20 mouse cellular contexts compared by ENCODE assay signal in the genomic region with DNA sequence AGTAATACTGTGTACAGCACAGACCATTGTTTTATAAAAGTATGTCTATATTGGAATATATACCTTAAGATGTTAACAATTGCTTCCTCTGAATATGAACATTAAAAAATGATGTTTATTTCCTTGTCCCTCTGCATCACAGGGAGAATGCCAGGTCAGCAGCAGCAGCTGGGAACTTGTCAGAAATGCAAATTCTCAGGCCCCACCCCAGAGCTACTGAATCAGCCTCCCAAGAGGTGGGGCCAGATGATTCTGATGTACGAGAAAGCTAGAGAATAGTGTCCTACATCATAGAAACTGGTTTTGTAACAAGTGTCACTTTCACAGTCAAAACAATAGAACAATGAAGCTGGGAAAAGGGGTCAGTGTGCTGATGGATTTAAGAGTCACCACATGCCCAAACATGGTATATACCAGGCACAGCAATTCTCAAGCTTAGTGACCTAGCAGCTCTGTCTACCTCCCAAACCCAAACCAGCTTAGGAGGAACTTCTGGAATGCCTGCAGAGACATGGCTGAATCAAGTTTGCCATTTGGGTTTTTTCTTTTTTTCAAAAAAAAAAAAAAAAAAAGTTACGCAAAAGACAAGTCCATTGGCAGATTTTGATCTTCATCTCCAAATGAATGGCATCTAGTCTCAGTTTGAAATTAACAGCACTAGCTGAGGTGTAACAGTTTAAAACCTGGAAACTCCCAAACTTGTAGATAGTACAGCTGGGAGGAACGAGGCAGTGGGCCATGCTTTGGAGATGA. TPM values are rescaled to one million over a fixed set of nuclear protein-coding genes. Genes with fewer than 3 reads are reported as not detected.
DNase-seq lines count a peak whose midpoint lies in the region; ATAC-seq and TF ChIP-seq lines count a peak whose summit lies in the region.
"Had no signal": no experiment of that assay in that cellular context is flagged by ENCODE, and none has a peak within 500 bp of the region (broad histone marks: within the 10 kb centered on the region; RNA-seq: fewer than 3 reads in every experiment).

No protein-coding gene starts in this region.

- in situ Hi-C loops in CH12.LX (cut with MboI; ENCODE audit: low pct_ligation_motif_present, low pct_unique_long_range_greater_than_20kb, low sequenced_read_pairs): no loop called here

- H3K4me2 ChIP-seq in liver, embryonic 11.5 days: no peak overlapping the region
- no peak overlapping the region for H3K4me2 ChIP-seq in liver, embryonic 12.5 days
- H3K4me2 ChIP-seq in CH12.LX (ENCODE audit: insufficient read depth, low read depth, poor library complexity, severe bottlenecking) (no peak overlapping the region), myocyte (ENCODE audit: low read depth) (no peak overlapping the region)
- H3K4me2 ChIP-seq: embryonic facial prominence, embryonic 15.5 days; forebrain, embryonic 15.5 days; heart, embryonic 12.5 days; hindbrain, embryonic 15.5 days had no signal

- H3K9ac ChIP-seq in liver, embryonic 11.5 days (ENCODE audit: low read depth, low read length): no peak overlapping the region
- H3K9ac ChIP-seq in liver, embryonic 12.5 days: no peak overlapping the region
- H3K9ac ChIP-seq in CH12.LX (ENCODE audit: insufficient read depth, low read depth): no peak overlapping the region
- H3K9ac ChIP-seq: embryonic facial prominence, embryonic 15.5 days; forebrain, embryonic 15.5 days; heart, embryonic 12.5 days; hindbrain, embryonic 15.5 days had no signal

- DNase-seq in liver, embryonic 11.5 days (ENCODE audit: low spot score): peak; percentile 22
- DNase-seq in CH12.LX (ENCODE audit: extremely low read depth): peak; percentile 52
- peak; percentile 65 for DNase-seq in Muller cell, postnatal 12 days (ENCODE audit: inconsistent ontology term)
- no peak for DNase-seq in left cerebral cortex, postnatal 25 days (ENCODE audit: low spot score in 2 of 2)
- DNase-seq in kidney, postnatal 14 days: no peak
- DNase-seq in urinary bladder, adult 2 months (ENCODE audit: low spot score): no peak
- DNase-seq: adrenal gland, postnatal 25 days; cerebellum, adult 2 months; cerebellum, postnatal 10 days; gastrocnemius, postnatal 14 days had no signal

- H3ac ChIP-seq in myocyte (ENCODE audit: control insufficient read depth, insufficient read length): no peak overlapping the region

- no peaks in the 10 kb centered on the region for H3K36me3 ChIP-seq in liver, embryonic 11.5 days (ENCODE audit: control insufficient read depth, insufficient read depth, low read length)
- H3K36me3 ChIP-seq in liver, embryonic 12.5 days: no peaks in the 10 kb centered on the region
- no peaks in the 10 kb centered on the region for H3K36me3 ChIP-seq in CH12.LX (replicated peaks in 1 of 2; ENCODE audit: control insufficient read depth in 1 of 2, insufficient read depth in 1 of 2, low read length in 1 of 2)
- no peaks in the 10 kb centered on the region for H3K36me3 ChIP-seq in myocyte (ENCODE audit: control insufficient read depth, insufficient read depth)
- H3K36me3 ChIP-seq: embryonic facial prominence, embryonic 15.5 days; forebrain, embryonic 15.5 days; heart, embryonic 12.5 days; hindbrain, embryonic 10.5 days; hindbrain, embryonic 15.5 days had no signal

- TF ChIP-seq CTCF in CH12.LX (conservative IDR thresholded peaks at IDR 0.05 in 1 of 2, IDR thresholded peaks at IDR 0.05 in 1 of 2; ENCODE audit: low read depth in 2 of 2, low read length in 2 of 2): no peak

- no peaks in the 10 kb centered on the region for H3K9me3 ChIP-seq in liver, embryonic 11.5 days (ENCODE audit: control insufficient read depth, low read length)
- H3K9me3 ChIP-seq in liver, embryonic 12.5 days (replicated peaks): no peaks in the 10 kb centered on the region
- H3K9me3 ChIP-seq in CH12.LX (replicated peaks; ENCODE audit: low read length): no peaks in the 10 kb centered on the region
- H3K9me3 ChIP-seq: embryonic facial prominence, embryonic 15.5 days; forebrain, embryonic 15.5 days; heart, embryonic 12.5 days; hindbrain, embryonic 10.5 days; hindbrain, embryonic 15.5 days had no signal

- dilution Hi-C loops in CH12.LX (cut with MboI; ENCODE audit: extremely low pct_ligation_motif_present, extremely low pct_unique_long_range_greater_than_20kb, low sequenced_read_pairs): no loop called here

- H3K27me3 ChIP-seq in liver, embryonic 11.5 days (replicated peaks; ENCODE audit: control insufficient read depth, insufficient read depth, low read length): no peaks in the 10 kb centered on the region
- H3K27me3 ChIP-seq in liver, embryonic 12.5 days (replicated peaks): no peaks in the 10 kb centered on the region
- H3K27me3 ChIP-seq in CH12.LX (replicated peaks) (no peaks in the 10 kb centered on the region), myocyte (ENCODE audit: control insufficient read depth, insufficient read depth, insufficient read length) (no peaks in the 10 kb centered on the region)
- H3K27me3 ChIP-seq: embryonic facial prominence, embryonic 15.5 days; forebrain, embryonic 15.5 days; heart, embryonic 12.5 days; hindbrain, embryonic 15.5 days had no signal

- H3K79me2 ChIP-seq in CH12.LX (replicated peaks; ENCODE audit: control insufficient read depth, extremely low read depth, insufficient read depth, poor library complexity, severe bottlenecking): no peaks in the 10 kb centered on the region
- peaks cover 48% of the 10 kb centered on the region for H3K79me2 ChIP-seq in myocyte (ENCODE audit: control insufficient read depth, insufficient read depth)

- no peak for ATAC-seq in liver, embryonic 11.5 days (replicated peaks; ENCODE audit: low FRiP score)
- no peak for ATAC-seq in liver, embryonic 12.5 days
- ATAC-seq: activated CD4-positive, CD25-positive, alpha-beta regulatory T cell, adult 4 months; forebrain, embryonic 15.5 days; intestine, embryonic 16.5 days had no signal

- no peak for TF ChIP-seq POLR2A in CH12.LX (IDR thresholded peaks at IDR 0.05; ENCODE audit: low read depth, low read length)
- TF ChIP-seq POLR2A in myocyte (IDR thresholded peaks at IDR 0.05; ENCODE audit: insufficient read length, low read depth): no peak

- 62% methylated on average over 3 of the region's 3 CpGs for WGBS in liver, embryonic 11.5 days
- 60% methylated on average over 3 of the region's 3 CpGs for WGBS in liver, embryonic 12.5 days (ENCODE audit: insufficient replicate concordance)

- intact Hi-C loops in left cerebral cortex, postnatal 25 days (cut with DNase I): no loop called here

- H3K4me3 ChIP-seq in liver, embryonic 11.5 days (ENCODE audit: low read depth, low read length): no peak overlapping the region
- H3K4me3 ChIP-seq in liver, embryonic 12.5 days: no peak overlapping the region
- H3K4me3 ChIP-seq in CH12.LX (replicated peaks in 1 of 3; ENCODE audit: low read depth in 2 of 3, low read length in 2 of 3, poor library complexity in 1 of 3): no peak overlapping the region
- no peak overlapping the region for H3K4me3 ChIP-seq in myocyte
- H3K4me3 ChIP-seq: embryonic facial prominence, embryonic 15.5 days; erythroblast, embryonic 14.5 days; forebrain, embryonic 15.5 days; heart, embryonic 12.5 days; hindbrain, embryonic 10.5 days; hindbrain, embryonic 15.5 days had no signal

- no peak overlapping the region for H3K27ac ChIP-seq in liver, embryonic 11.5 days (ENCODE audit: low read depth, low read length)
- H3K27ac ChIP-seq in liver, embryonic 12.5 days: no peak overlapping the region
- H3K27ac ChIP-seq in CH12.LX (ENCODE audit: insufficient read depth, low read depth): no peak overlapping the region
- H3K27ac ChIP-seq: embryonic facial prominence, embryonic 15.5 days; forebrain, embryonic 15.5 days; hindbrain, embryonic 10.5 days; hindbrain, embryonic 15.5 days had no signal

- TF ChIP-seq EP300 in CH12.LX (IDR thresholded peaks at IDR 0.05; ENCODE audit: low read length): no peak

- H3K4me1 ChIP-seq in liver, embryonic 11.5 days (replicated peaks; ENCODE audit: control insufficient read depth, insufficient read depth, low read length): no peaks in the 10 kb centered on the region; the same call in 1 of the 2 replicates
- H3K4me1 ChIP-seq in liver, embryonic 12.5 days: peaks cover 10% of the 10 kb centered on the region
- peaks cover 2 to 47% of the 10 kb centered on the region in 2 experiments; a peak in 2 of 4 replicates for H3K4me1 ChIP-seq in CH12.LX (ENCODE audit: control insufficient read depth in 1 of 2, insufficient read depth in 2 of 2)
- H3K4me1 ChIP-seq: embryonic facial prominence, embryonic 15.5 days; heart, embryonic 12.5 days had no signal

- no peak for TF ChIP-seq RAD21 in CH12.LX (IDR thresholded peaks at IDR 0.05; ENCODE audit: low read depth, low read length)

TF ChIP-seq in CH12.LX, 34 proteins besides CTCF, POLR2A, EP300 and RAD21:
- TF ChIP-seq USF2 (conservative IDR thresholded peaks at IDR 0.05; ENCODE audit: low read depth, low read length): no peak
- TF ChIP-seq USF1 (IDR thresholded peaks at IDR 0.05; ENCODE audit: low read depth, low read length): no peak
- peak; percentile 58 for TF ChIP-seq ZNF384 (IDR thresholded peaks at IDR 0.05; ENCODE audit: low read depth, low read length)
- TF ChIP-seq MAX (IDR thresholded peaks at IDR 0.05; ENCODE audit: low read length): no peak
- TF ChIP-seq SIN3A (IDR thresholded peaks at IDR 0.05; ENCODE audit: low read length): no peak
- no peak for TF ChIP-seq TBP (conservative IDR thresholded peaks at IDR 0.05; ENCODE audit: low read depth, low read length)

TF ChIP-seq in myocyte, 11 proteins besides CTCF, POLR2A, EP300 and RAD21:
- TF ChIP-seq SRF (IDR thresholded peaks at IDR 0.05; ENCODE audit: control insufficient read depth, insufficient read length, low read depth) (peak; percentile 27), E2F4 (IDR thresholded peaks at IDR 0.05; ENCODE audit: insufficient read depth) (no peak), TCF12 (IDR thresholded peaks at IDR 0.05; ENCODE audit: insufficient read depth, poor library complexity, severe bottlenecking) (no peak)

RNA-seq across cellular contexts. Expression of a gene that starts 46.2 kb away (rescaled TPM):
- polyA plus RNA-seq in liver, embryonic 11.5 days (2014; fragmentation: Nextera tagmentation; extraction: Ambion mirVana): 9.0 and 9.1 TPM in 2 replicates
- polyA plus RNA-seq in liver, embryonic 12.5 days (2016; fragmentation: Nextera tagmentation; extraction: Ambion mirVana): 5.0 and 5.4 TPM in 2 replicates
- total RNA-seq in CH12.LX (2012; rRNA removed) (1.3 and 1.7 TPM in 2 replicates), CH12.LX (2014; rRNA removed) (0.93 and 1.1 TPM in 2 replicates)
- polyA plus RNA-seq in CH12.LX (2012; ENCODE audit: insufficient read length, low read depth) (2.0 and 2.7 TPM in 2 replicates), myocyte (2012; fragmentation: generic; extraction: Trizol) (3.8 TPM)
- total RNA-seq in left cerebral cortex, postnatal 25 days (2021): 10 to 100 TPM; 19.6 to 20.0 TPM
- 5.3 and 10.1 TPM in 2 replicates for polyA plus RNA-seq in urinary bladder, adult 2 months (2012; rRNA removed)

Comparison
In these comparisons a context has a peak if more than half of its experiments do, and no peak if none do; other contexts are left out.
1. DNase-seq: peak in liver, embryonic 11.5 days (single experiment), CH12.LX (single experiment) and Muller cell, postnatal 12 days (single experiment); none in left cerebral cortex, postnatal 25 days (0 of 2), kidney, postnatal 14 days (single experiment) and urinary bladder, adult 2 months (single experiment).